Mouse (Mus musculus) heart, embryonic 11.5 days (tissue): ENCODE measurements around the gene Jazf1. TPM values are rescaled to one million over a fixed set of nuclear protein-coding genes. Genes with fewer than 3 reads are reported as not detected.

Experiments
- ATAC-seq: fragments of 200-750 bp; cut with Nextera tagmentation; replicated peaks from 2 replicates; pipeline ENCODE4 v1.8.0; 2017; ENCODE audit warnings: moderate library complexity; ENCODE audit not compliant: insufficient number of reproducible peaks, low FRiP score, low TSS enrichment
- H3K27ac ChIP-seq: fragments of 300-500 bp; sonication (generic); 2 replicates; pipeline ENCODE4 v1.5.1; 2014; ENCODE audit warnings: mild to moderate bottlenecking, low read depth, low read length
- H3K27me3 ChIP-seq: fragments of 300-500 bp; sonication (generic); 2 replicates; pipeline ENCODE4 v1.6.1; 2014; ENCODE audit warnings: mild to moderate bottlenecking, low read length, mixed read lengths; ENCODE audit not compliant: control insufficient read depth, insufficient read depth
- H3K36me3 ChIP-seq: fragments of 300-500 bp; sonication (generic); 2 replicates; pipeline ENCODE4 v1.6.1; 2014; ENCODE audit warnings: mild to moderate bottlenecking, low read length, moderate library complexity, mixed read lengths; ENCODE audit not compliant: control insufficient read depth, insufficient read depth
- H3K4me1 ChIP-seq: fragments of 300-500 bp; sonication (generic); 2 replicates; pipeline ENCODE4 v1.6.1; 2014; ENCODE audit warnings: low read length; ENCODE audit not compliant: control insufficient read depth, insufficient read depth
- H3K4me2 ChIP-seq: fragments of 300-500 bp; sonication (generic); 2 replicates; pipeline ENCODE4 v1.6.1; 2014; ENCODE audit warnings: mild to moderate bottlenecking, moderate library complexity
- H3K4me3 ChIP-seq: fragments of 300-500 bp; sonication (generic); 2 replicates; pipeline ENCODE4 v1.5.1; 2014; ENCODE audit warnings: low read depth, low read length
- H3K9ac ChIP-seq: fragments of 300-500 bp; sonication (generic); 2 replicates; pipeline ENCODE4 v1.6.1; 2014; ENCODE audit warnings: mild to moderate bottlenecking, low read depth, low read length, moderate library complexity
- H3K9me3 ChIP-seq: fragments of 300-500 bp; sonication (generic); replicated peaks from 2 replicates; pipeline ENCODE4 v1.6.1; 2016; ENCODE audit warnings: low read length; ENCODE audit not compliant: control insufficient read depth
- WGBS: fragments of 180-500 bp; shearing (Covaris S2); extraction: QIAGEN DNeasy Blood & Tissue Kit; methylation state at CpG from one replicate; pipeline ENCODE4 v1.1.7; 2014; ENCODE audit not compliant: insufficient replicate concordance; 5-methylcytosine and 5-hydroxymethylcytosine counted together
- polyA plus RNA-seq: library from polyadenylated mRNA; unstranded; fragments of >200 nt; fragmentation: Nextera tagmentation; extraction: Ambion mirVana; gene quantifications from 2 replicates; pipeline ENCODE4 v1.2.1, GENCODE M21; 2014

Jazf1 gene
- polyA plus RNA-seq, 1 experiment from 2014 or later = 11.5 TPM

DNA sequence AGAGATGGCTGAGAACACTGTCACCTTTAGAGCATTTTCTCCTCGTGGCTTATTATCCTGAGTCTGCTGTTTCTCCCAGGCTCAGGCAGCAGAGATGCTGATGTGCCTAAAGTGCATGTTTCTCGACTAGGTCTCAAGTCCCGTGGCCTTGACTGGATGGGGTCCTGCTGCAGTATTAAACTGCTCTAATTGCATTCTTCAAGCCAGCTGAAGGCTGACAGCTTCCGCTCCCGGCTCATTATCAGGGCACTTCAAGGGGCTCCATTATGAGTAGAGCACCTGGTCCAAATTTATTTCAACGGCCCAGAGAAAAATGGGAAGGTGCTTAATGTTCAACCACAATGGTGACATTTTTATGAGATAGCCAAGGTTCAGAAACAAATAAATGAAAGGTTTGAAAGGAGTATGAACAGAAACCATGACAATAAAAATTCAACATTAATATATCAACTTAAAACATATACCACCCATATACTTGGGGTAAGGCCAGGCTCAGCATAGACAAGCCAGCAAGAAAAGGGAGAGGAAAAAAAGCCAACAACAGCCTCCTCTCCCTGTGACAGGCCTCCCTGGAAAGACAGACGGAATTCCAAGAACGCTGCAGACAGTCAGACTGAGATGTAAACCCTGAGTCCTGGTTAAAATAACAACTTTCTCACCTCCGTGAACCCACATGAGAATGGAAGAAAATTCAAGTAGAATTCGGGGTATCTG lies 100.7 kb downstream of the Jazf1 start:
- no peak overlapping the region for H3K4me2 ChIP-seq
- 42% methylated on average over 10 of the region's 10 CpGs for WGBS
- H3K9me3 ChIP-seq = no peaks in the 10 kb centered on the region
- peak overlapping the region; percentile 62 for H3K27ac ChIP-seq
- H3K4me3 ChIP-seq = no peak overlapping the region
- ATAC-seq = no peak
- H3K36me3 ChIP-seq = no peaks in the 10 kb centered on the region
- peaks cover 42% of the 10 kb centered on the region for H3K4me1 ChIP-seq
- H3K27me3 ChIP-seq = no peaks in the 10 kb centered on the region
- 0 out of 2 replicates have a peak overlapping the region, but pooled peaks have one; percentile 43 for H3K9ac ChIP-seq

- no peak overlapping the region for H3K9ac ChIP-seq
- 38% methylated on average over 4 of the region's 4 CpGs for WGBS
- no peak for ATAC-seq
- H3K27me3 ChIP-seq = no peaks in the 10 kb centered on the region
- H3K4me1 ChIP-seq = peaks cover 48% of the 10 kb centered on the region
- H3K4me3 ChIP-seq = no peak overlapping the region
- peak overlapping the region; percentile 90 for H3K27ac ChIP-seq
- no peak overlapping the region; the same call in 1 of the 2 replicates for H3K4me2 ChIP-seq
- H3K9me3 ChIP-seq = no peaks in the 10 kb centered on the region
- no peaks in the 10 kb centered on the region for H3K36me3 ChIP-seq
Observed at GRCm38 (mm10) chr6:52966001-52966400, 102.4 kb downstream of the Jazf1 start.

DNA sequence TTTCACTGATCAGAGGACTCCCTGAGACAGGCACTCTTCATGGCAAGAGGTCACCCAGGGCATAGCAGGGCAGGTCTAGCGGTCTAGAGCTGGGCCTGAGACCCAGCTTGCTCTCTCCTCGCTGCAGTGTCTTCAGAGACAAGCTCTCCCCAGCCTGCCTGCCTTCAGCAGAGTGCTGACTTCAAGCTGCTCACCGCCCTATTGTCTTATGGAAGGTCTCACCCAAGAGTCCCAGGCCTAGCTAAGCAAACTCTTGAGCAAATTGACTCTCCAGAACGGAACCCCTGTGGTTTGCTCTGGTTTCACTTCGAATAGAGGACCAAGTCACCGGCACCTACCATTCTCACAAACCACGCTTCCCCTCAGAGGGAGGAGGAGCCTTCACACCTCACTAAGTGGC lies 103.1 kb downstream of the Jazf1 start:
- no peak overlapping the region for H3K4me2 ChIP-seq
- ATAC-seq = no peak
- H3K9me3 ChIP-seq = no peaks in the 10 kb centered on the region
- H3K4me1 ChIP-seq = peaks cover 48% of the 10 kb centered on the region
- H3K27me3 ChIP-seq = no peaks in the 10 kb centered on the region
- peak overlapping the region; percentile 59; the same call in 1 of the 2 replicates for H3K9ac ChIP-seq
- H3K36me3 ChIP-seq = no peaks in the 10 kb centered on the region
- peak overlapping the region; percentile 90 for H3K27ac ChIP-seq
- WGBS = 39% methylated on average over 7 of the region's 7 CpGs
- no peak overlapping the region for H3K4me3 ChIP-seq

DNA sequence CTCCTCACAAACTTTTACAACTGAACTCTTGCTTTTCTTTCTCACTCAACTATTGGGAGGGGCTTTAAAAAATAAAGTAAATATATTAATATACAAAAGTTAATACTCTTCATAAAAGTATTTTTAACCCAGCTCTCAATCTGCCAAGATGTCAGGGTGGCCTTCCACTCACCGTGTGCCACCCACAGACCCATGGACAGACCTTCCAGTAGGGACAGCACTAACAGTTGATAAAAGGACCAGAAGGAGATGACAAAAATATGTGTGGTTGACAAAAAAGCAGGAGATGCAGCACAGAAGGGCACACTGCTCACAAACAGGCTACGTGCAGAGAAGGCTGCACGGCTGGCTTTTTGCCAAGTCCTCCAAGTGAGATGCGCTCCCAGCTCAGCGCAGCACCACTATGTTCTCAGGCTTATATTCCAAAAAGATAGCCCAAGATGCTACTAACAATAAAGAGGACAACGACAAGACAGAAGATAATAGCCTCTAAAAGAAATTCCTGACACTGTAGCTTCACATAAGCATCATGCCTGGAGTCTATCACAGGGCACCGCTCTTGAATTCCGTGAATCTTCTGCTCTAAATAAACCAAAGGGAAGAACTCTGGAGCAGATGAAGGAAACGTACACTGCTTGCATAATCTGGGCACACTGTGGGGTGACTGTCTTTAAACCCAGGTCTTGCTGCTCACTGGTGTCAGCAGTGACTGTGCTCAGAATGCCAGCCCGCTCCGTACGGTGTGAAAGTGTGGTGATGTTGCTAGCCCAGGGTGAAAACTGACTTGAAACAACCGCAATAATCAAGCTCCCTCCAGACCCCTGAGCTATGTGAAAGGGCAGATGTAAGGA lies 104.4 kb downstream of the Jazf1 start:
- no peak overlapping the region for H3K4me3 ChIP-seq
- H3K4me1 ChIP-seq = peaks cover 51% of the 10 kb centered on the region
- no peak overlapping the region for H3K9ac ChIP-seq
- peak overlapping the region; percentile 43; the same call in 1 of the 2 replicates for H3K27ac ChIP-seq
- no peaks in the 10 kb centered on the region for H3K36me3 ChIP-seq
- WGBS = 54% methylated on average over 13 of the region's 13 CpGs
- H3K27me3 ChIP-seq = no peaks in the 10 kb centered on the region
- no peak overlapping the region for H3K4me2 ChIP-seq
- ATAC-seq = 0 out of 2 replicates have a peak, but pooled peaks have one; percentile 3
- H3K9me3 ChIP-seq = no peaks in the 10 kb centered on the region

DNA sequence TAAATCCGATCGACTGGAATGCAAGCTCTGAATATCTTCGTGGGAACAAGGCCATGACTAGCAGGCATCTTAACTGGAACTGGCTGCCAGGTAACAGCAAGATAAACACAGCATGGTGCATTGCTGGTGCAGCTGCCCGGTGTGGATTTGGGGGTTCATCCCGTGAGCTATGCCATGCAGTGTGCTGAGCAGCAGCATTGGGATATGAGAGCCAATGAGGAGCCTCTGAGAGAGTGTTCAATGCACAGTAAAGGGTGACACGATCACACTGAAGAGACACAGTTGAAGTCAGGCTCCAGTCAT lies 105.0 kb downstream of the Jazf1 start:
- Histone ChIP-seq H3K27ac (peak overlapping the region; percentile 43; the same call in 1 of the 2 replicates), H3K27me3 (no peaks in the 10 kb centered on the region), H3K9ac (no peak overlapping the region), H3K4me2 (no peak overlapping the region), H3K4me1 (peaks cover 48% of the 10 kb centered on the region), H3K9me3 (no peaks in the 10 kb centered on the region), H3K4me3 (no peak overlapping the region), H3K36me3 (no peaks in the 10 kb centered on the region)
- WGBS = 55% methylated on average over 6 of the region's 6 CpGs
- ATAC-seq = no peak

DNA sequence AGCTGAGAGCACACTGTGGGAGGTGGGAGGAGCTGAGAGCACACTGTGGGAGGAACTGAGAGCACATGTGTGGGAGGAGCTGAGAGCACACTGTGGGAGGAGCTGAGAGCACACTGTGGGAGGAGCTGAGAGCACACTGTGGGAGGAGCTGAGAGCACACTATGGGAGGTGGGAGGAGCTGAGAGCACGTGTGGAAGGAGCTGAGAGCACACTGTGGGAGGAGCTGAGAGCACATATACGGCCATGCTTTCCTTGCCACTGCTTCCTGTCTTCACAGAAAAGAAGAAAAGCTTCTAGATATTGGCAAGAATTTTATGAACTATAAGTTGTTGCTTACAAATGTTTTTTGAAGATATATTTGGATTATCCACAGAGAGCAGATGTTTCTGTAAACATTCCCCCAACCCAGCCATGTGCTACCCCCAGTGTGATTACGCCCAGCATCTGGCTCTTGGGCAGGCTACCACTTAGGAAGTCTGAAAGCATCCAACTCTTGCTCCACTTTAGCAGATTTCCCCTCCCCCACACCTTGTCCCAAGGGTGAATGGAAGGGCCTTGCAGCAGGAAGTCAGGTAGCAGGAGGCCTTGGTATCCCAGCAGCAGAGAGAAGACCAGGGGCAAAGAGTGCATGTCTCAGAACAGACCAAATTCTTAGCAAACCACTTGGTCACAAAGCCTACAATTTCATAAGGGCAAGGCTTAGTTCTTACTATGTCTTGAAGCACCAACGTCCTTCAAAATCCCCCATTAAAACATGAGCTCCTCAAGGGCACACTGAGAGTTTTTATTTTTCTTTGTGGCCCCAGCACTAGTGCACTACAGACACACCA lies 105.6 kb downstream of the Jazf1 start:
- Histone ChIP-seq H3K4me3 (no peak overlapping the region), H3K36me3 (no peaks in the 10 kb centered on the region), H3K27me3 (no peaks in the 10 kb centered on the region), H3K4me2 (no peak overlapping the region), H3K4me1 (peaks cover 44% of the 10 kb centered on the region), H3K9ac (no peak overlapping the region), H3K9me3 (no peaks in the 10 kb centered on the region), H3K27ac (peak overlapping the region; percentile 43; the same call in 1 of the 2 replicates)
- ATAC-seq = no peak
- 66% methylated on average over 4 of the region's 4 CpGs for WGBS

GRCm38 (mm10) chr6:52961660-52962490 lies 106.6 kb downstream of the Jazf1 start:
- Histone ChIP-seq H3K36me3 (no peaks in the 10 kb centered on the region), H3K4me1 (peaks cover 42% of the 10 kb centered on the region), H3K27me3 (no peaks in the 10 kb centered on the region), H3K9ac (no peak overlapping the region), H3K4me2 (no peak overlapping the region), H3K27ac (0 out of 2 replicates have a peak overlapping the region, but pooled peaks have one; percentile 29), H3K9me3 (no peaks in the 10 kb centered on the region), H3K4me3 (no peak overlapping the region)
- WGBS = 72% methylated on average over 6 of the region's 6 CpGs
- ATAC-seq = no peak
